Mouse (Mus musculus) embryonic facial prominence, embryonic 10.5 days (tissue): Measurements from ENCODE around the gene Abhd17b. TPM values are rescaled to one million over a fixed set of nuclear protein-coding genes. Genes with fewer than 3 reads are reported as not detected.
"Not testable (repeated sequence)": the region's sequence is repeated elsewhere in the genome, so short reads cannot be mapped to it uniquely, and the experiment has no call there.

ENCODE experiments used
- DNase-seq: peaks from one replicate; pipeline ENCODE4 v3.0.0-alpha.2; 2017; ENCODE audit warnings: low spot score
- H3K27ac ChIP-seq: fragments of 300-500 bp; sonication (generic); replicated peaks from 2 replicates; pipeline ENCODE4 v1.5.1; 2016; ENCODE audit warnings: mild to moderate bottlenecking
- H3K27me3 ChIP-seq: fragments of 300-500 bp; sonication (generic); replicated peaks from 2 replicates; pipeline ENCODE4 v1.6.1; 2016; ENCODE audit warnings: low read depth, mild to moderate bottlenecking; ENCODE audit not compliant: poor library complexity, severe bottlenecking
- H3K36me3 ChIP-seq: fragments of 300-500 bp; sonication (generic); replicated peaks from 2 replicates; pipeline ENCODE4 v1.6.1; 2016; ENCODE audit warnings: mild to moderate bottlenecking, moderate library complexity
- H3K4me1 ChIP-seq: fragments of 300-500 bp; sonication (generic); 2 replicates; pipeline ENCODE4 v1.6.1; 2016
- H3K4me3 ChIP-seq: fragments of 300-500 bp; sonication (generic); 2 replicates; pipeline ENCODE4 v1.5.1; 2016; ENCODE audit warnings: mild to moderate bottlenecking, moderate library complexity
- H3K9me3 ChIP-seq: fragments of 300-500 bp; sonication (generic); 2 replicates; pipeline ENCODE4 v1.6.1; 2016; ENCODE audit warnings: mild to moderate bottlenecking
- WGBS: fragments of 180-500 bp; shearing (Covaris S2); methylation state at CpG from one replicate; pipeline ENCODE4 v1.1.7; 2016; 5-methylcytosine and 5-hydroxymethylcytosine counted together
- polyA plus RNA-seq: library from polyadenylated mRNA; unstranded; fragments of >200 nt; fragmentation: Nextera tagmentation; extraction: Ambion mirVana; gene quantifications from 2 replicates; pipeline ENCODE4 v1.2.1, GENCODE M21; 2016

The Abhd17b gene
- polyA plus RNA-seq, 1 experiment from 2014 or later: 28.0 TPM

DNA sequence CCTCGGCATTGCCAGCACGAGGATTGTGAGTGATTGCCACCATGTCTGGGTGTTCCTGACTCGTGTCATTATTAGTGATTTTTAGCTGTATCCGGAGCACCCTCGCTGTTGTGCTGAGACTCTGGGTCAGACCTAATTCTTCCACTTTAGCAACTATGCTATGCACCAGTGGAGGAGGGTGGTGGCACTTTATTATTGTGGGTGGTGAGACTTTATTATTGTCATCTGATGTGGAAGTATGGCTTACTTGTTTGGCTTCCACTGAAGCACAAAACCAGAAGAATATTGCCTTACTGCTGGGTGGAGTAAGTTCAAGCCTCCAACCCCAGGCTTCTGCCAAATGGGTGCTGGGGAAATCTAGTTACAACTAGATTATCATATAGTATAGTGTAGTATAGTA is 68.0 kb downstream of the Abhd17b start:
- no peak overlapping the region for H3K27ac ChIP-seq
- H3K4me3 ChIP-seq: no peak overlapping the region
- DNase-seq: no peak
- H3K36me3 ChIP-seq: no peaks in the 10 kb centered on the region
- no peaks in the 10 kb centered on the region for H3K9me3 ChIP-seq
- 91% methylated on average over 5 of the region's 5 CpGs for WGBS
- H3K4me1 ChIP-seq: no peaks in the 10 kb centered on the region
- no peaks in the 10 kb centered on the region for H3K27me3 ChIP-seq

DNA sequence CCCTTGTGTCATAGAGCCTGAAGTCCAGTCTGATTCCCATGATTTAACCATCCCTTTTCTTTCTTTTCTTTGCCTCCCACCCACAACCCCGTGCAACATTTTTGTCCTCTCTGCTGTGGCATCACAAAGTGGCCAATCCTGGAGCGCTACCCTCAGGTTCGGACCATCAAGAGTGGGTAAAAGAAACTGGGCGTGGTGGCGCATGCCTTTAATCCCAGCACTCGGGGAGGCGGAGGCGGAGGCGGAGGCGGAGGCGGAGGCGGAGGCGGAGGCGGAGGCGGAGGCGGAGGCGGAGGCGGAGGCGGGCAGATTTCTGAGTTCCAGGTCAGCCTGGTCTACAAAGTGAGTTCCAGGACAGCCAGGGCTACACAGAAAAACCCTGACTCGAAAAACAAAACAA is 70.3 kb downstream of the Abhd17b start:
- H3K9me3 ChIP-seq, H3K27ac ChIP-seq, H3K27me3 ChIP-seq, DNase-seq, H3K36me3 ChIP-seq, H3K4me3 ChIP-seq, H3K4me1 ChIP-seq: not testable (repeated sequence)
- WGBS: 97% methylated on average over 20 of the region's 20 CpGs

DNA sequence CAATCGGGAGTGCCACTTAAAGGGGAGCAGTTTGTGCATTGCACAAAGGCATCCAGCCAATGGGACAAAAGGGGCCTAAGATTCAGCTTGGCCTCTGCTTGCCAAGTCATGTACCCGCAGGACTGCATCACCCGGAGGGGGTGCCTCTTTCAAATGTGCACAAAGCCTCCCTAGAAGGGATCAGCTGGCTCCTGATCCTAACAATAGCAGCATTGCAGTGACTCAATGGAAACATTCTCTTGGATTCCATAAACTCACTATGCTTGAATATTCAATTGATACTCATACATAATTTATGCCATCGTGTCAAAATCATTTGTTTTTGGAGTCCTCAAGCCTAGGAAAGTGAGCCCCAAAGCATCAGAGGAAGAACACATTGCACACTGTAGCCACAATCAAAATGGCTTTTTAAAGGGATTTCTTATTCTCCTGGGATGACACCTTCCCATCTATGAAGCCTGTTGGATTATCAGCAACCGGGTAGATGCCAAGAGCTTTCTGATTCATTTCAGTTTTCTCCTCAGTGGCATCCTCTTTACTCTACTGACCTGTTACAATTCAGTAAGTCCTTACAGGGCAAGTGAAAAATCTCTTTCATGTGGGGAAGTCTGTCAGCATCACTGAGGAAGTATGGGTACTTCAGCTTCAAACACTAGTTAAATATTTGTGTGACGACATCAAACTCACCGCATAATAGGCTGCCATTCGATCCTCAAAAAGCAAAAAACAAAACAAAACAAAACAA is 71.1 kb downstream of the Abhd17b start:
- Histone ChIP-seq H3K27ac (0 out of 2 replicates have a peak overlapping the region, but pooled peaks have one; percentile 7), H3K4me1 (no peaks in the 10 kb centered on the region), H3K4me3 (no peak overlapping the region), H3K27me3 (no peaks in the 10 kb centered on the region), H3K36me3 (no peaks in the 10 kb centered on the region), H3K9me3 (no peaks in the 10 kb centered on the region)
- no peak for DNase-seq
- 81% methylated on average over 8 of the region's 8 CpGs for WGBS

DNA sequence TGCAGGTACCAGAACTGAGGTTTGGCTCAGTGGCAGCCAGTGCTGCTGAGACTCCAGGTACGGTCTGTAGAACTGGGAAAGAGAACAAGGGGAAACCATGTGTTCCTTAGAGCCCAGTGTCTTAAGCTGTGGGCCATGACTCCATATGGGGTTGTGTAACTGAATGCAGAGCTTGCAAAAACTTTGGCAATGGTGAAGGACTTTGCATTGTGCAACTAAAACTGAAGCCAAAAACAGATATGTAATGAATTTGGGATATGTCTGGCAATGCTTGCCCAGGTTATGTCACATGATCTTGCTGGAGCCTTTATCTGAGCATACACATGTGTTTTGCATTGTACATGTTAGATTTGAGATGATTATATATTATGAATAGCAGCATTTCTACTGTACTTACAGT is 72.2 kb downstream of the Abhd17b start:
- no peaks in the 10 kb centered on the region for H3K9me3 ChIP-seq
- H3K4me3 ChIP-seq: no peak overlapping the region
- no peaks in the 10 kb centered on the region for H3K4me1 ChIP-seq
- DNase-seq: no peak
- 90% methylated on average over 1 of the region's 1 CpGs for WGBS
- no peak overlapping the region for H3K27ac ChIP-seq
- no peaks in the 10 kb centered on the region for H3K27me3 ChIP-seq
- no peaks in the 10 kb centered on the region for H3K36me3 ChIP-seq

DNA sequence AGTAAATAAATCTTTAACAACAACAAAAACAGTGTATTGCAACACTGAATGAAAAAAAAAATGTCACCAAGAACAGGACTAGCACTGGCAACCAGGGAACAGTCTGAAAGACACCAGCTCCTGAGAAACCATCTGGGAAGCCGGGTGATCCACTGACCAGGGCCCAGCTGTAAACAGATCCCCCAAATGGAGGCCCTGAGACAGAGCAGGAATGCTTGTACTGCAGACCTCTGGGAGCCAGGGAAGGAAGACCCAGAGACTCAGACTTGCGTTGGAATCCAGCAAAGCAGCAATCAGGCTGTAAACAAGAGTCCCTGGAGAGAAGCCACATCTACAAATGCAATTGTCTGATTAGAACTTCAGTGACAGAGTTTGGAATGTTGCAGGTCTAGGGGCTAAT is 74.1 kb downstream of the Abhd17b start:
- Histone ChIP-seq H3K4me3 (no peak overlapping the region), H3K9me3 (no peaks in the 10 kb centered on the region), H3K27me3 (no peaks in the 10 kb centered on the region), H3K36me3 (no peaks in the 10 kb centered on the region), H3K27ac (no peak overlapping the region), H3K4me1 (no peaks in the 10 kb centered on the region)
- WGBS: 42% methylated on average over 2 of the region's 2 CpGs
- DNase-seq: no peak

DNA sequence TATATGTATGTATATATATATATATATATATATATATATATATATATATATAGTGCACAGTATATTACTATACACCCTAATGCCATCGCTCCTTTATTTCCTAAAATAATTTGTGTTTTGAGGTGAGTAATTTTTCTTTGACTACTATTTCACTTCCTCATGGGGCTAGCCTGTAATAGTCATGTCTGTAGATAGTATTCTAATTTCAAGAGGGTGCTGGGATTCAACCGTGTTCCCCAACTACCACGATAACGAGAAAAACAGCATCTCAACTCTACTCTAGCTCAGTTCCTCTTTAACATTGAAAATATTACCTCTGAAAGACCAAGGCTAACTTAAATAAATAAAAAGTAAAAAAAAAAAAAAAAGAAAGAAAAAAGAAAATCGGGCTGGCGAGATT is 75.4 kb downstream of the Abhd17b start:
- Histone ChIP-seq H3K4me1 (no peaks in the 10 kb centered on the region), H3K36me3 (no peaks in the 10 kb centered on the region), H3K27ac (no peak overlapping the region), H3K9me3 (no peaks in the 10 kb centered on the region), H3K4me3 (no peak overlapping the region), H3K27me3 (no peaks in the 10 kb centered on the region)
- 93% methylated on average over 6 of the region's 6 CpGs for WGBS
- no peak for DNase-seq

DNA sequence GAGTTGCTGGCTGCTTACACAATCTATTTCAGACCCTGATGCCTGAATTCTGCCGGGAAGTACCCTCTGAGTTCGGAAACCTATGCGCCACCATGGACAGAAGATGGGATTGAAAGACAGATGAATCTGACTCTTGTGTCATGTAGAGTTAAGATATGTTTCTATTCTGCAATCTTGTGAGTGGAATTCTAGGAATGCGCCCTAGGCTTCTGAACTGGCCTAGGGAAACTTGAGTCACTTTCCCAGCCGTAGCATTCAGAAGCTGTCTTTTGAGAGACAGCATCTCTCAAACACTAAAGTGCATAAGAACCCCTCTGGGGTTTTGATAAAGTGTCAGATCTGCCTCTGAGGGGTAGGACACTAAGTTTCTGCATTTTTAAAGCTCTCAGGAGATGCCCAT is 78.9 kb downstream of the Abhd17b start:
- Histone ChIP-seq H3K36me3 (no peaks in the 10 kb centered on the region), H3K4me3 (no peak overlapping the region), H3K27me3 (no peaks in the 10 kb centered on the region), H3K9me3 (no peaks in the 10 kb centered on the region), H3K4me1 (no peaks in the 10 kb centered on the region), H3K27ac (no peak overlapping the region)
- WGBS: 75% methylated on average over 5 of the region's 5 CpGs
- DNase-seq: no peak

DNA sequence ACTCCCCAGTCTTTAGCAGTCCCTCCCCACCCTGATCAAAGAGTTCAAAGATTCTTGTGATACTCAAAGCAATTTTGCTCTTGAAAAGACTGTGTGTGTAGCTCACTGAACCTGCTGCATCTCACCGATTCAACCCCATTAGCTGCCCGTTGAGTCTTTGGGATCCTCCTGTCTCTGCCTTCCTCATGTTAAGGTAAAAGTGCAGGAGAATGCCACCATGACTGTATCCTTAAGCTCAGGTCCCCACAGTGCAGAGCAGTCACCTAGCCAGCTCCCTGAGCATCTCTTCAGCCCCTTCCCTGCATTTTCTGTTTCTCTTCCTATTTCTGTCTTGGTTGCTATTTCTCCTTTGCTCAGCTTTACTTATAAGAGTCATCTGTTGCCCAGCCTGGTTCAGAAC is 80.2 kb downstream of the Abhd17b start:
- Histone ChIP-seq H3K4me1 (no peaks in the 10 kb centered on the region), H3K27ac (no peak overlapping the region), H3K36me3 (no peaks in the 10 kb centered on the region), H3K27me3 (no peaks in the 10 kb centered on the region), H3K9me3 (no peaks in the 10 kb centered on the region), H3K4me3 (no peak overlapping the region)
- no peak for DNase-seq
- 96% methylated on average over 2 of the region's 2 CpGs for WGBS

DNA sequence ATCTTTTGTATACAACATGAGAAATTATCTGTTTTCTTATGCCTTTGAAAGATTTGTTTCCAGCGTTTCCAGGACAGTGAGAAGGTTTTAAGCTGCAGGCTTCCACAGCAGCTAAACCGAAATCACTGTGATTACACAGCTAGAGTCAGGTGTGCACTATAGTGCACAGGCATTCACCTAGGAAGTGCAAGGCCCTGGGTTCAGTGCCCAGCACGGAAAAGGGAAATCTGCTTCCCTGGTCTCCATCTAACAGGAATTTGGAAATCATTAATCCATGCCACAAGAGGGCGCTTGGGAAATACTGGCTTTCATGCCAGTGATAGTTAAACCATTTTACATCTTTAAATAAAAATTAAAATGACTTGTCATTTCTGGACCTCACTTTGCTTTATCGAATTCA is 81.1 kb downstream of the Abhd17b start:
- no peaks in the 10 kb centered on the region for H3K4me1 ChIP-seq
- H3K36me3 ChIP-seq: no peaks in the 10 kb centered on the region
- no peaks in the 10 kb centered on the region for H3K27me3 ChIP-seq
- DNase-seq: no peak
- H3K4me3 ChIP-seq: no peak overlapping the region
- H3K9me3 ChIP-seq: no peaks in the 10 kb centered on the region
- H3K27ac ChIP-seq: no peak overlapping the region
- 41% methylated on average over 5 of the region's 5 CpGs for WGBS

Other genes starting within 250 kb of the Abhd17b start
- gene Gda, start 179.7 kb upstream of the Abhd17b start, polyA plus RNA-seq: 0.15 TPM in 1 of 2 replicates, not detected in the other
- gene 1110059E24Rik, start 209 bp upstream of the Abhd17b start, polyA plus RNA-seq: 69.2 and 71.5 TPM in 2 replicates
- gene Cemip2, start 125.2 kb downstream of the Abhd17b start, polyA plus RNA-seq: 61.4 and 71.0 TPM in 2 replicates